ENCODE assay signal across 10 mouse cellular contexts in genomic region chr15:77581681-77582080, GRCm38 (mm10). TPM values are rescaled to one million over a fixed set of nuclear protein-coding genes. Genes with fewer than 3 reads are reported as not detected.
DNase-seq lines count a peak whose midpoint lies in the region; ATAC-seq and TF ChIP-seq lines count a peak whose summit lies in the region.
"Had no signal": no experiment of that assay in that cellular context is flagged by ENCODE, and none has a peak within 500 bp of the region (broad histone marks: within the 10 kb centered on the region; RNA-seq: fewer than 3 reads in every experiment).

No protein-coding gene starts in this region.

- intact Hi-C loops in gastrocnemius, adult 2 months (cut with DNase I): no loop called here

- H3K9me3 ChIP-seq in intestine, embryonic 16.5 days (ENCODE audit: control insufficient read depth, low read length): no peaks in the 10 kb centered on the region
- no peaks in the 10 kb centered on the region for H3K9me3 ChIP-seq in intestine, embryonic 15.5 days
- H3K9me3 ChIP-seq in kidney, postnatal 0 days (replicated peaks; ENCODE audit: low read length): no peaks in the 10 kb centered on the region
- H3K9me3 ChIP-seq in forebrain, embryonic 15.5 days: no peaks in the 10 kb centered on the region

- no peak overlapping the region for H3K9ac ChIP-seq in intestine, embryonic 16.5 days (ENCODE audit: low read depth, low read length)
- H3K9ac ChIP-seq in intestine, embryonic 15.5 days: no peak overlapping the region
- no peak overlapping the region for H3K9ac ChIP-seq in kidney, postnatal 0 days (ENCODE audit: low read depth, low read length)
- H3K9ac ChIP-seq in forebrain, embryonic 15.5 days (replicated peaks): no peak overlapping the region
- H3K9ac ChIP-seq: hindbrain, embryonic 15.5 days had no signal

- 0 out of 2 replicates have a peak, but pooled peaks have one; percentile 44 for ATAC-seq in intestine, embryonic 16.5 days
- ATAC-seq in intestine, embryonic 15.5 days: no peak
- no peak for ATAC-seq in kidney, postnatal 0 days (replicated peaks; ENCODE audit: low FRiP score, low read depth)
- no peak for ATAC-seq in forebrain, embryonic 15.5 days (replicated peaks)
- ATAC-seq in erythroid progenitor cell, adult 5-6 weeks (replicated peaks; ENCODE audit: low FRiP score, poor library complexity, severe bottlenecking): no peak

- no peak overlapping the region for H3K27ac ChIP-seq in intestine, embryonic 16.5 days (ENCODE audit: low read length)
- no peak overlapping the region for H3K27ac ChIP-seq in intestine, embryonic 15.5 days
- H3K27ac ChIP-seq in gastrocnemius, adult 2 months: peak overlapping the region; percentile 78
- no peak overlapping the region for H3K27ac ChIP-seq in kidney, postnatal 0 days
- H3K27ac ChIP-seq in forebrain, embryonic 15.5 days (replicated peaks): no peak overlapping the region
- H3K27ac ChIP-seq: hindbrain, embryonic 15.5 days; macrophage had no signal

- no peaks in the 10 kb centered on the region for H3K4me1 ChIP-seq in intestine, embryonic 16.5 days (ENCODE audit: control insufficient read depth, insufficient read depth, low read length)
- H3K4me1 ChIP-seq in intestine, embryonic 15.5 days (replicated peaks): no peaks in the 10 kb centered on the region
- no peaks in the 10 kb centered on the region for H3K4me1 ChIP-seq in kidney, postnatal 0 days (replicated peaks; ENCODE audit: insufficient read depth, low read length)
- H3K4me1 ChIP-seq in forebrain, embryonic 15.5 days: no peaks in the 10 kb centered on the region
- H3K4me1 ChIP-seq: hindbrain, embryonic 15.5 days had no signal

- H3K36me3 ChIP-seq in intestine, embryonic 16.5 days (ENCODE audit: control insufficient read depth, insufficient read depth, low read length): no peaks in the 10 kb centered on the region
- no peaks in the 10 kb centered on the region for H3K36me3 ChIP-seq in intestine, embryonic 15.5 days
- H3K36me3 ChIP-seq in kidney, postnatal 0 days (ENCODE audit: insufficient read depth, low read length): no peaks in the 10 kb centered on the region
- no peaks in the 10 kb centered on the region for H3K36me3 ChIP-seq in forebrain, embryonic 15.5 days
- H3K36me3 ChIP-seq: hindbrain, embryonic 15.5 days had no signal

- DNase-seq in gastrocnemius, adult 2 months: peak; percentile 66
- peak; percentile 51 for DNase-seq in kidney, postnatal 0 days (ENCODE audit: low spot score)
- DNase-seq in lung, postnatal 36 days: peak; percentile 74
- no peak for DNase-seq in thymus, postnatal 4 days

- H3K4me3 ChIP-seq in intestine, embryonic 16.5 days (ENCODE audit: low read length): no peak overlapping the region
- no peak overlapping the region for H3K4me3 ChIP-seq in intestine, embryonic 15.5 days (replicated peaks)
- no peak overlapping the region for H3K4me3 ChIP-seq in gastrocnemius, adult 2 months
- H3K4me3 ChIP-seq in kidney, postnatal 0 days (replicated peaks; ENCODE audit: low read depth, low read length): no peak overlapping the region
- H3K4me3 ChIP-seq in forebrain, embryonic 15.5 days: no peak overlapping the region
- H3K4me3 ChIP-seq: hindbrain, embryonic 15.5 days had no signal

- no peaks in the 10 kb centered on the region; the same call in 1 of the 2 replicates for H3K27me3 ChIP-seq in intestine, embryonic 16.5 days (replicated peaks; ENCODE audit: control insufficient read depth, insufficient read depth, low read length)
- H3K27me3 ChIP-seq in intestine, embryonic 15.5 days (replicated peaks): no peaks in the 10 kb centered on the region
- no peaks in the 10 kb centered on the region for H3K27me3 ChIP-seq in kidney, postnatal 0 days (ENCODE audit: insufficient read depth, low read length)
- H3K27me3 ChIP-seq in forebrain, embryonic 15.5 days: no peaks in the 10 kb centered on the region
- H3K27me3 ChIP-seq: hindbrain, embryonic 15.5 days had no signal

- TF ChIP-seq CTCF in gastrocnemius, adult 2 months (IDR thresholded peaks at IDR 0.05): no peak
- no peak for TF ChIP-seq CTCF in kidney, postnatal 0 days (IDR thresholded peaks at IDR 0.05; ENCODE audit: low read depth)

- no peak overlapping the region for H3K4me2 ChIP-seq in intestine, embryonic 16.5 days (ENCODE audit: low read depth, low read length)
- H3K4me2 ChIP-seq in intestine, embryonic 15.5 days (replicated peaks): no peak overlapping the region
- no peak overlapping the region for H3K4me2 ChIP-seq in kidney, postnatal 0 days (ENCODE audit: low read length)
- H3K4me2 ChIP-seq in forebrain, embryonic 15.5 days (replicated peaks): no peak overlapping the region
- H3K4me2 ChIP-seq: hindbrain, embryonic 15.5 days had no signal

- 48% methylated on average over 1 of the region's 1 CpGs for WGBS in intestine, embryonic 16.5 days
- 39% methylated on average over 1 of the region's 1 CpGs for WGBS in intestine, embryonic 15.5 days
- 36% methylated on average over 1 of the region's 1 CpGs for WGBS in kidney, postnatal 0 days
- 15% methylated on average over 1 of the region's 1 CpGs for WGBS in forebrain, embryonic 15.5 days

RNA-seq across cellular contexts. Expression of gene Apol10b, which starts 14.2 kb away (rescaled TPM):
- 0.47 and 0.55 TPM in 2 replicates for polyA plus RNA-seq in intestine, embryonic 16.5 days (2015; fragmentation: Nextera tagmentation; extraction: Ambion mirVana)
- 0.38 and 0.54 TPM in 2 replicates for polyA plus RNA-seq in intestine, embryonic 15.5 days (2015; fragmentation: Nextera tagmentation; extraction: Ambion mirVana)
- total RNA-seq in gastrocnemius, adult 2 months (2021): under 1 TPM; 0.36 TPM
- polyA plus RNA-seq in kidney, postnatal 0 days (2015; fragmentation: Nextera tagmentation; extraction: Ambion mirVana): 0.12 and 0.24 TPM in 2 replicates
- polyA plus RNA-seq in forebrain, embryonic 15.5 days (2015; fragmentation: Nextera tagmentation; extraction: Ambion mirVana): not detected in 2 replicates
- not detected in 2 replicates for total RNA-seq in erythroid progenitor cell, adult 5-6 weeks (2015; ENCODE audit: low replicate concordance)
- 0.90 TPM in 1 of 2 replicates, not detected in the other for total RNA-seq in erythroid progenitor cell, adult 5-6 weeks (2017; ENCODE audit: low replicate concordance)

RNA-seq across cellular contexts. Expression of gene Gm36245, which starts 17.4 kb away (rescaled TPM):
- not detected in 2 replicates for polyA plus RNA-seq in intestine, embryonic 16.5 days (2015; fragmentation: Nextera tagmentation; extraction: Ambion mirVana)
- polyA plus RNA-seq in intestine, embryonic 15.5 days (2015; fragmentation: Nextera tagmentation; extraction: Ambion mirVana): not detected in 2 replicates
- not detected for total RNA-seq in gastrocnemius, adult 2 months (2021)
- not detected in 2 replicates for polyA plus RNA-seq in kidney, postnatal 0 days (2015; fragmentation: Nextera tagmentation; extraction: Ambion mirVana)
- polyA plus RNA-seq in forebrain, embryonic 15.5 days (2015; fragmentation: Nextera tagmentation; extraction: Ambion mirVana): not detected in 2 replicates
- total RNA-seq in erythroid progenitor cell, adult 5-6 weeks (2015; ENCODE audit: low replicate concordance): not detected in 2 replicates
- total RNA-seq in erythroid progenitor cell, adult 5-6 weeks (2017; ENCODE audit: low replicate concordance): not detected in 2 replicates
- polyA plus RNA-seq: hindbrain, embryonic 15.5 days; macrophage had no signal

RNA-seq across cellular contexts. Expression of gene 1700025B11Rik, which starts 20.0 kb away (rescaled TPM):
- polyA plus RNA-seq in intestine, embryonic 16.5 days (2015; fragmentation: Nextera tagmentation; extraction: Ambion mirVana): not detected in 2 replicates
- not detected in 2 replicates for polyA plus RNA-seq in intestine, embryonic 15.5 days (2015; fragmentation: Nextera tagmentation; extraction: Ambion mirVana)
- not detected for total RNA-seq in gastrocnemius, adult 2 months (2021)
- polyA plus RNA-seq in kidney, postnatal 0 days (2015; fragmentation: Nextera tagmentation; extraction: Ambion mirVana): not detected in 2 replicates
- not detected in 2 replicates for polyA plus RNA-seq in forebrain, embryonic 15.5 days (2015; fragmentation: Nextera tagmentation; extraction: Ambion mirVana)
- not detected in 2 replicates for total RNA-seq in erythroid progenitor cell, adult 5-6 weeks (2015; ENCODE audit: low replicate concordance)
- not detected in 2 replicates for total RNA-seq in erythroid progenitor cell, adult 5-6 weeks (2017; ENCODE audit: low replicate concordance)
- polyA plus RNA-seq: hindbrain, embryonic 15.5 days; macrophage had no signal

RNA-seq across cellular contexts. Expression of gene Apol7c, which starts 48.6 kb away (rescaled TPM):
- polyA plus RNA-seq in intestine, embryonic 16.5 days (2015; fragmentation: Nextera tagmentation; extraction: Ambion mirVana): 5.3 and 5.7 TPM in 2 replicates
- polyA plus RNA-seq in intestine, embryonic 15.5 days (2015; fragmentation: Nextera tagmentation; extraction: Ambion mirVana): 3.1 and 3.5 TPM in 2 replicates
- not detected for total RNA-seq in gastrocnemius, adult 2 months (2021)
- polyA plus RNA-seq in kidney, postnatal 0 days (2015; fragmentation: Nextera tagmentation; extraction: Ambion mirVana): not detected in 2 replicates
- not detected in 2 replicates for polyA plus RNA-seq in forebrain, embryonic 15.5 days (2015; fragmentation: Nextera tagmentation; extraction: Ambion mirVana)
- total RNA-seq in erythroid progenitor cell, adult 5-6 weeks (2015; ENCODE audit: low replicate concordance): 6.1 TPM in 1 of 2 replicates, not detected in the other
- 0.26 TPM in 1 of 2 replicates, not detected in the other for total RNA-seq in erythroid progenitor cell, adult 5-6 weeks (2017; ENCODE audit: low replicate concordance)
- polyA plus RNA-seq: hindbrain, embryonic 15.5 days had no signal
